Mouse (Mus musculus) erythroblast, embryonic 14.5 days (primary cell): ENCODE measurements around the gene Drd4.
"Not testable (repeated sequence)": the region's sequence is repeated elsewhere in the genome, so short reads cannot be mapped to it uniquely, and the experiment has no call there.

Experiments
- GATA1 ChIP-seq: IDR thresholded peaks from 2 replicates; pipeline ENCODE4 v1.6.1; 2012; ENCODE audit warnings: low read length, inconsistent platforms, mixed read lengths
- TAL1 ChIP-seq: IDR thresholded peaks from 3 replicates; pipeline ENCODE4 v1.6.1; 2012; ENCODE audit warnings: low read length, inconsistent platforms, mixed read lengths

DNA sequence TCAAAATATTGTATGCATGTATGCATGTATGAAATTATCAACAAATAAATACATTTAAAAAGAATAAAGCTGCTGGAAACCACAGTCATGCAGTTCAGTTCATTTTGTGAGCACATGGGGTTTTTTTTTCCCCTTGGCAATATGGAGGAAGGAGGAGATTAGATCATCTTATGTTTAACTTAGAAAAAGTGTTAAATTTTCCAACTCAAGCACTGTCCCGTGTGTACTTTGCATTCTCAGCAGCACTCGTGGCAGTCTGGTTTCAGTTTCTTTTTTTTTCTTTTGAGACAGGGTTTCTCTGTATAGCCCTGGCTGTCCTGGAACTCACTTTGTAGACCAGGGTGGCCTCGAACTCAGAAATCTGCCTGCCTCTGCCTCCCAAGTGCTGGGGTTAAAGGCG is 41.3 kb upstream of the Drd4 start:
- not testable (repeated sequence) for TF ChIP-seq TAL1, GATA1
